Mouse (Mus musculus) liver, postnatal 0 days (tissue): ENCODE data around the gene Tstd1. TPM values are rescaled to one million over a fixed set of nuclear protein-coding genes. Genes with fewer than 3 reads are reported as not detected.
A peak's percentile ranks its signal among the peaks of the same experiment; 100 is the strongest.

Source experiments
- ATAC-seq: fragments of 200-750 bp; cut with Nextera tagmentation; 2 replicates; pipeline ENCODE4 v1.8.0; 2017; ENCODE audit warnings: mild to moderate bottlenecking, moderate library complexity
- DNase-seq: peaks from one replicate; pipeline ENCODE4 v3.0.0-alpha.2; 2016
- H3K27ac ChIP-seq: fragments of 300-500 bp; sonication (generic); 2 replicates; pipeline ENCODE4 v1.5.1; 2014; ENCODE audit warnings: antibody characterized with exemption, moderate library complexity, mild to moderate bottlenecking, low read depth
- H3K27me3 ChIP-seq: fragments of 300-500 bp; sonication (generic); 2 replicates; pipeline ENCODE4 v1.6.1; 2014; ENCODE audit warnings: low read length, control low read depth, mixed read lengths; ENCODE audit not compliant: insufficient read depth
- H3K36me3 ChIP-seq: fragments of 300-500 bp; sonication (generic); replicated peaks from 2 replicates; pipeline ENCODE4 v1.6.1; 2014; ENCODE audit warnings: mild to moderate bottlenecking, control low read depth, low read length, moderate library complexity, mixed read lengths; ENCODE audit not compliant: insufficient read depth
- H3K4me1 ChIP-seq: fragments of 300-500 bp; sonication (generic); 2 replicates; pipeline ENCODE4 v1.6.1; 2014; ENCODE audit warnings: antibody characterized with exemption, mild to moderate bottlenecking, control low read depth; ENCODE audit not compliant: insufficient read depth
- H3K4me2 ChIP-seq: fragments of 300-500 bp; sonication (generic); 2 replicates; pipeline ENCODE4 v1.6.1; 2014; ENCODE audit warnings: low read depth, mild to moderate bottlenecking, low read length, moderate library complexity, mixed read lengths
- H3K4me3 ChIP-seq: fragments of 300-500 bp; sonication (generic); 2 replicates; pipeline ENCODE4 v1.5.1; 2014; ENCODE audit warnings: low read depth, low read length
- H3K9ac ChIP-seq: fragments of 300-500 bp; sonication (generic); replicated peaks from 2 replicates; pipeline ENCODE4 v1.6.1; 2014; ENCODE audit warnings: mild to moderate bottlenecking, moderate library complexity
- H3K9me3 ChIP-seq: fragments of 300-500 bp; sonication (generic); 2 replicates; pipeline ENCODE4 v1.6.1; 2016; ENCODE audit warnings: mild to moderate bottlenecking, control low read depth, low read length, mixed read lengths
- CTCF ChIP-seq: sonication (generic); IDR thresholded peaks from 2 replicates; pipeline ENCODE4 v1.5.1; 2016; ENCODE audit warnings: antibody characterized with exemption, low read depth
- EP300 ChIP-seq: IDR thresholded peaks from 2 replicates; pipeline ENCODE4 v1.6.1; 2016; ENCODE audit warnings: antibody characterized with exemption, low read depth, mild to moderate bottlenecking
- WGBS: fragments of 180-500 bp; shearing (Covaris S2); extraction: QIAGEN DNeasy Blood & Tissue Kit; methylation state at CpG from one replicate; pipeline ENCODE4 v1.1.7; 2014; ENCODE audit not compliant: insufficient replicate concordance; 5-methylcytosine and 5-hydroxymethylcytosine counted together
- polyA plus RNA-seq: library from polyadenylated mRNA; unstranded; fragments of >200 nt; fragmentation: Nextera tagmentation; extraction: Ambion mirVana; gene quantifications from 2 replicates; pipeline ENCODE4 v1.2.1, GENCODE M21; 2015

The Tstd1 gene
- polyA plus RNA-seq, 1 experiment from 2014 or later = 36.5 TPM

DNA sequence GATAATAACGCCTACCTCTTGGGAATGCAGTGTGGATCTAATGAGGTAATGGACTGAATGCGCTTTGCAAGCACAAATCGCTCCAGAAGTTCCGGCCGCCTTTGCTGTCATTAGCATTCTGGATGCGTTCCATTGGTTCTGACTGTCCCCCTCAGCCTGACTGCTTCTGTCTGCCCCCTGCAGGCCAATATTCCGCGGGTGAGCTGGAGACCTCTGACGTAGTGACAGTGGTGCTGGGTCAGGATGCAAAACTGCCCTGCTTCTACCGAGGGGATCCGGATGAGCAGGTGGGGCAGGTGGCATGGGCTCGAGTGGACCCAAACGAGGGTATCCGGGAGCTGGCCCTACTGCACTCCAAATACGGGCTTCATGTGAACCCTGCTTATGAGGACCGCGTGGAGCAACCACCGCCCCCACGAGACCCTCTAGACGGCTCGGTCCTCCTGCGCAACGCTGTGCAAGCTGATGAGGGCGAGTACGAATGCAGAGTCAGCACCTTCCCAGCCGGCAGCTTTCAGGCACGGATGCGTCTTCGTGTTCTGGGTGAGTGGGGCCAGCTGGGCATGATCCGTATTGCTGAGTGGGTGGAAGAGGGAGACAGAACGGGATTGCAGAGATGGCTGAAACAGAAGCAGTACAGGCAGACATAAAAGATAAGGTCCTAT is 38.6 kb upstream of the Tstd1 start:
- H3K9ac ChIP-seq = peak overlapping the region; percentile 13; the same call in 1 of the 2 replicates
- 4% methylated on average over 31 of the region's 31 CpGs for WGBS
- no peaks in the 10 kb centered on the region for H3K36me3 ChIP-seq
- peaks cover 11% of the 10 kb centered on the region for H3K4me1 ChIP-seq
- DNase-seq (peak; percentile 83), ATAC-seq (peak; percentile 81)
- 0 out of 2 replicates have a peak, but pooled peaks cover 13% of the 10 kb centered on the region for H3K27me3 ChIP-seq
- no peak overlapping the region for H3K27ac ChIP-seq
- H3K4me2 ChIP-seq = peak overlapping the region; percentile 58
- peak; percentile 86 for TF ChIP-seq CTCF
- no peak for TF ChIP-seq EP300
- H3K4me3 ChIP-seq = no peak overlapping the region
- no peaks in the 10 kb centered on the region for H3K9me3 ChIP-seq

DNA sequence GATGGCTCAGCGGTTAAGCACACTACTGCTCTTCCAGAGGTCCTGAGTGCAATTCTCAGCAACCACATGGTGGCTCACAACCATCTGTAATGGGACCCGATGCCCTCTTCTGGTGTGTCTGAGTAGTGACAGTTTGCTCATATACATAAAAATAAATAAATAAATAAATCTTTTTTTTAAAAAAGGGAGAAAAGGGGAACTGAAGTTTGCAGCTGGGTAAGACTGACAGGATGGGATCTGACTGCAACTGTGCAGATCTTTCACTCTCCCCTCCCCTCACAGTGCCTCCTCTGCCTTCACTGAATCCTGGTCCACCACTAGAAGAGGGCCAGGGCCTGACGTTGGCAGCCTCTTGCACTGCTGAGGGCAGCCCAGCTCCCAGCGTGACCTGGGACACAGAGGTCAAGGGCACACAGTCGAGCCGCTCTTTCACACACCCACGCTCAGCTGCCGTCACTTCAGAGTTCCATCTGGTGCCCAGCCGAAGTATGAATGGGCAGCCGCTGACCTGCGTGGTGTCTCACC is 36.5 kb upstream of the Tstd1 start:
- Histone ChIP-seq H3K36me3 (no peaks in the 10 kb centered on the region), H3K9me3 (no peaks in the 10 kb centered on the region)
- no peak for DNase-seq

DNA sequence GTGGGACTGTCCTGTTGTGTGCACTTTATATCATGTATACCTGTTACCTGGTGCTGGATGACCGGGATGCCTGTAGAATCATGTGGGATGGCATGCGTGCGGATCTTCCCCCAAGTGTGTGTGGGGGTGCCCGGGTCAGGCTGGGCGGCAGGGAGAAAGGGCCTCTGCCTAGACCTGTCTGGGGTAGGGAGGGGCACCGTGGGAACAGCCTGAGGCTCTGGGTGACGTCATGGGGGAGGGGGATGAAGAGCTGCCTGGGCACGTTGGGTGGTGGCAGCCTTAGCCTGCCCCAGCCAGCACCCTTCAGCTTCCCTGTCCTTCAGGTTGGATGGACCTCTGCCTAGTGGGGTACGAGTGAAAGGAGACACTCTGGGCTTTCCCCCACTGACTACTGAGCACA is 34.3 kb upstream of the Tstd1 start:
- H3K4me1 ChIP-seq = peaks cover 11% of the 10 kb centered on the region
- TF ChIP-seq EP300 (no peak), CTCF (no peak)
- H3K27me3 ChIP-seq = 0 out of 2 replicates have a peak, but pooled peaks cover 11% of the 10 kb centered on the region
- 64% methylated on average over 9 of the region's 9 CpGs for WGBS
- DNase-seq (no peak), ATAC-seq (no peak)
- no peak overlapping the region for H3K4me3 ChIP-seq
- H3K9ac ChIP-seq = no peak overlapping the region
- no peak overlapping the region for H3K4me2 ChIP-seq
- no peak overlapping the region for H3K27ac ChIP-seq
- no peaks in the 10 kb centered on the region for H3K9me3 ChIP-seq
- no peaks in the 10 kb centered on the region for H3K36me3 ChIP-seq

More for the DNA sequence above, 36.5 kb upstream of the Tstd1 start:
- no peak overlapping the region for H3K4me2 ChIP-seq
- H3K4me1 ChIP-seq = peaks cover 11% of the 10 kb centered on the region
- no peak overlapping the region for H3K4me3 ChIP-seq
- H3K27me3 ChIP-seq = 0 out of 2 replicates have a peak, but pooled peaks cover 13% of the 10 kb centered on the region
- ATAC-seq = no peak
- H3K27ac ChIP-seq = no peak overlapping the region
- TF ChIP-seq CTCF (peak; percentile 28), EP300 (no peak)
- WGBS = 65% methylated on average over 11 of the region's 11 CpGs
- no peak overlapping the region for H3K9ac ChIP-seq

DNA sequence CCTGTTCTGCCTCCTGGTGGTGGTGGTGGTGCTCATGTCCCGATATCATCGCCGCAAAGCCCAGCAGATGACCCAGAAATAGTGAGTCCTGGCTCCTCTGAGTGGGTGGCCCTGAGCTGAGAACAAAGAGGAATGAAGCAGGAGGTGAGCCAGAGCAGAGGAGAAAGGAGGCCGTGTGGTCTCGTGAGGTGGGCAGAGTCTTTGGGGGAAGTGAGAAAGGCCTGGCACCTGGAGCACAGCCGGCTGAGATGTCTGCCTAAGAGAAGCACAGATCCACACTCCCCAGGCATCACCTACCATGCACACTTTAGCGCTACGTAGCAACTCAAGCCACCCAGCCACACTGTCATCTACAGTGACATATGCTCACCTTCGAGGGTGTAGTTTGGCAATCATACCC is 33.5 kb upstream of the Tstd1 start:
- no peak for DNase-seq
- Histone ChIP-seq H3K4me2 (no peak overlapping the region), H3K4me1 (peaks cover 5% of the 10 kb centered on the region), H3K4me3 (no peak overlapping the region), H3K36me3 (no peaks in the 10 kb centered on the region), H3K9ac (no peak overlapping the region), H3K27me3 (0 out of 2 replicates have a peak, but pooled peaks cover 8% of the 10 kb centered on the region), H3K9me3 (no peaks in the 10 kb centered on the region), H3K27ac (no peak overlapping the region)
- TF ChIP-seq EP300 (no peak), CTCF (peak; percentile 35; the same call in 1 of the 2 replicates)
- ATAC-seq = no peak
- 68% methylated on average over 9 of the region's 9 CpGs for WGBS

DNA sequence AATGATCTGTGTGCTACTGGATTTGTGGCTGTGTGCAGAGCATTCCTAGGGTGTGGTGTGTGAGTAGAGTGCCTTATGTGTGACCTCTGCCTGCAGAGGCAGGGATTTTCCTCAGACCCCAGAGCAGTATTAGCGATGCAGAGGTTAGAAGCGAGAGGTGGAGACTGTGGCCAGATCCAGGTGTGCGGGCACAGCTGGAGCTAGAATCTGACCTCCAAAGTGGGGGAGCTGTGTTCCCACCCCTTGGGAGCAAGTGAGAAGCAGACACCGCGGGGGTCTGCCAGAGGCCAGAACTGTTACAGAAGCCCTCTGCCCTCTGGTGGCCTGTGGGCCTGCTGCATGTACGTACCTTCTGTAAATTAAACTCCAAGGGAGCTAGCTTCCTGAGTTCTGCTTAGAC is 31.6 kb upstream of the Tstd1 start:
- Histone ChIP-seq H3K27me3 (no peaks in the 10 kb centered on the region), H3K9ac (no peak overlapping the region), H3K4me3 (no peak overlapping the region), H3K27ac (no peak overlapping the region), H3K4me2 (no peak overlapping the region), H3K36me3 (no peaks in the 10 kb centered on the region), H3K9me3 (no peaks in the 10 kb centered on the region), H3K4me1 (0 out of 2 replicates have a peak, but pooled peaks cover 3% of the 10 kb centered on the region)
- 58% methylated on average over 6 of the region's 6 CpGs for WGBS
- no peak for ATAC-seq
- TF ChIP-seq EP300 (no peak), CTCF (peak; percentile 61)
- no peak for DNase-seq

DNA sequence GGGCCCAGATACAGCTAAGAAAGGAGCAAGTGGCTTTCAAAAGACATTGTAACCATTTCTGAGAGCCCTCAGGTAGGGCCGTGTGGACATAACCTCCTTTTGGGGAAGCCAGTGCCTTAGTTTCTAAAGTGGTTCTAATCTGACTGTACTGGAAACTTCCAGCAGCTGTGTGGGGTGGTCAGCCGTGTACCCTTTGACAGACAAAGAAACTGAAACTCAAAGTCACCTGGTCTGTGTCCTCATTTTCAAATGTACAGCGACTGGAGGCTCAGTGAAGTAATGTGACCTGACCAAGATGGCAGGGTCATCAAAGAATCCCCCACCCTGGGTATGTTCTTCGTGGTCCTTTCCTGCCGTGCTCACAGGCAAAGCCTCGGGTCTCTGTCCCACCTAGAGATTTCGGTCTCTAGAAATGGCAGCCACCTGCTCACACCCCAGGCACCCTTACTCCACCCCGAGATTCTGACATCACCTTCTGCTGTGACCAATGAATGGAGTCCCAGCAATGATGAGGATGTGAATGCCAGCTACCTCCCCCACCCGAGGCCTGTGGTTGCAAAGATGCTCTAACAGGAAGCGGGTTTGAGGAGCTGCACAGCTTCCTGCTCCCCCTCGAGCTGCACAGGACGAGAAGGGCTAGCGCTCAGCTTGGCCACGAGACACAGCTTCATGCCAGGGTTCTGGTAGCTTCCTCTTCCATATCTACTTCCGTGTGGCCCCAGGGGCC is 30.1 kb upstream of the Tstd1 start, which contains the start of gene Arhgap30:
Gene Arhgap30, plus strand, starts transcription at position 579 of the 727 bp plus-strand sequence.
- Histone ChIP-seq H3K4me3 (peak within 1 kb of the TSS; percentile 56), H3K4me2 (peak within 1 kb of the TSS; percentile 67), H3K4me1 (no peaks in the 10 kb centered on the region), H3K36me3 (no peaks in the 10 kb centered on the region), H3K27ac (peak within 1 kb of the TSS; percentile 95), H3K27me3 (no peaks in the 10 kb centered on the region), H3K9me3 (no peaks in the 10 kb centered on the region), H3K9ac (peak within 1 kb of the TSS; percentile 66)
- ATAC-seq (peak; percentile 78), DNase-seq (peak; percentile 81)
- 32% methylated on average over 15 of the region's 15 CpGs for WGBS
- no peak for TF ChIP-seq EP300
- TF ChIP-seq CTCF = no peak
